Mouse (Mus musculus) midbrain, embryonic 14.5 days (tissue): Measurements from ENCODE around the gene Ptgs1. TPM values are rescaled to one million over a fixed set of nuclear protein-coding genes. Genes with fewer than 3 reads are reported as not detected.

Experiments used
- ATAC-seq: fragments of 200-750 bp; cut with Nextera tagmentation; 2 replicates; pipeline ENCODE4 v1.8.0; 2017; ENCODE audit warnings: moderate number of reproducible peaks, moderate library complexity; ENCODE audit not compliant: low FRiP score, low TSS enrichment
- DNase-seq: peaks from one replicate; pipeline ENCODE4 v3.0.0-alpha.2; 2015
- H3K27ac ChIP-seq: fragments of 300-500 bp; sonication (generic); replicated peaks from 2 replicates; pipeline ENCODE4 v1.5.1; 2014; ENCODE audit warnings: mild to moderate bottlenecking, low read depth, low read length, moderate library complexity
- H3K27me3 ChIP-seq: fragments of 300-500 bp; sonication (generic); 2 replicates; pipeline ENCODE4 v1.6.1; 2014; ENCODE audit warnings: low read length, control low read depth, mixed read lengths; ENCODE audit not compliant: control insufficient read depth, insufficient read depth
- H3K36me3 ChIP-seq: fragments of 300-500 bp; sonication (generic); 2 replicates; pipeline ENCODE4 v1.6.1; 2014; ENCODE audit warnings: low read length, control low read depth; ENCODE audit not compliant: control insufficient read depth, insufficient read depth
- H3K4me1 ChIP-seq: fragments of 300-500 bp; sonication (generic); 2 replicates; pipeline ENCODE4 v1.6.1; 2014; ENCODE audit warnings: mild to moderate bottlenecking, antibody characterized with exemption, low read length, control low read depth; ENCODE audit not compliant: control insufficient read depth, insufficient read depth
- H3K4me2 ChIP-seq: fragments of 300-500 bp; sonication (generic); 2 replicates; pipeline ENCODE4 v1.6.1; 2014; ENCODE audit warnings: mild to moderate bottlenecking, low read length, moderate library complexity
- H3K4me3 ChIP-seq: fragments of 300-500 bp; sonication (generic); replicated peaks from 2 replicates; pipeline ENCODE4 v1.5.1; 2014; ENCODE audit warnings: low read depth, low read length
- H3K9ac ChIP-seq: fragments of 300-500 bp; sonication (generic); replicated peaks from 2 replicates; pipeline ENCODE4 v1.6.1; 2014; ENCODE audit warnings: mild to moderate bottlenecking, low read length, moderate library complexity
- H3K9me3 ChIP-seq: fragments of 300-500 bp; sonication (generic); 2 replicates; pipeline ENCODE4 v1.6.1; 2016; ENCODE audit warnings: low read length, control low read depth, mixed read lengths; ENCODE audit not compliant: control insufficient read depth
- WGBS: fragments of 180-500 bp; shearing (Covaris S2); extraction: QIAGEN DNeasy Blood & Tissue Kit; methylation state at CpG from one replicate; pipeline ENCODE4 v1.1.7; 2014; 5-methylcytosine and 5-hydroxymethylcytosine counted together
- polyA plus RNA-seq: library from polyadenylated mRNA; unstranded; fragments of >200 nt; fragmentation: Nextera tagmentation; extraction: Ambion mirVana; gene quantifications from 2 replicates; pipeline ENCODE4 v1.2.1, GENCODE M21; 2014

The Ptgs1 gene
- polyA plus RNA-seq, 1 experiment from 2014 or later, result 4.3 TPM

DNA sequence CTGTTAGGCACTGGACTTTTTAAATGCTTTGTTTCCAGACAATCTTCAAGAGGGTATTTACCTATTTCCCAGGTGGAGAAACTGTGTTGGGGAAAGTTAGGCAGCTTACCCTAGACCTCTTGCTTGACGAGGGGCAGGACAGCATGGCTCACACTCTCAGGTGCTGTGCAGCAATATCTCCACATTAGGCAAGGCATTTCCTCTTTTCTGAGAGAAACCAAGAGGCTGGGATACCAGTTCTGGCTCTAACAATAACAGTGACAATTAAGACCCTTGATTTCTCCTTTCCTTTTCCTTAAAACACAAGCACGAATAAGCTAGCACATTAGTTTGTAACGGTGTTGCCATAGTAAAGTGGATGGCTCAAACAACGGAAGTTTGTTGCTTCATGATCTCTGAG lies 40.9 kb downstream of the Ptgs1 start:
- no peaks in the 10 kb centered on the region for H3K36me3 ChIP-seq
- H3K27ac ChIP-seq, result no peak overlapping the region
- no peak overlapping the region for H3K9ac ChIP-seq
- no peaks in the 10 kb centered on the region for H3K27me3 ChIP-seq
- ATAC-seq (no peak), DNase-seq (no peak)
- H3K9me3 ChIP-seq, result no peaks in the 10 kb centered on the region
- WGBS, result 87% methylated on average over 4 of the region's 4 CpGs
- H3K4me2 ChIP-seq, result no peak overlapping the region
- no peak overlapping the region for H3K4me3 ChIP-seq
- H3K4me1 ChIP-seq, result no peaks in the 10 kb centered on the region

DNA sequence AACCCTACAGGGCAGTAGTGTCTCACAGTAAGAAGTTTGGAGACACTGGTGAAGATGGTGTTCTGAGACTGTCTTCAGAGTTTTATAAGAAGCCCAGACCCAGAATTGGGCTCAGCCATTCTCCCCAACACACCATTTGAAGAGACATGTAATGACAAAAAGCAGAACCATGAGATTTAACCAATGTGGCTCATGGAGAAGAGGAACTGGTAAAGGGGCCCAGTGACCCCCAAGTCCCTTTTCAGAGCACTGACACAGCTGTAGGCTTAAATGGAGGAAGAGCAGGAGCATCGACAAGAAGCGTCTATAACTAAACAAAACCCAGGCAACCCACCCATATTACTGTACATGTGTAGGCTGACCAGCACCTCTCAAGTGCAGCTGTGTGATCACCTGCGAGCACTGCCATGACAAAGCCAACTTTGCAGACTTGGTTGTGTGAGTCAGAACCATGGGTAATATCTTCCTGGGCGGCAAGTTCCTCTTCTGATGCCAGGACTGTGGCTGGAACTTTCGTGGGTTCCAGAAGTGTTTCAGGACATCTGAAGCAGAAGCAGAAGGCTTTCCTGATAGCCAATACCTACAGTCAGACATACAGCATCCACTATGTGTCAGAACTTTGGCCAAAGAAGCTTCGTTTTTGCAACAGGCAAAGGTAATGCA lies 42.2 kb downstream of the Ptgs1 start:
- 88% methylated on average over 6 of the region's 6 CpGs for whole genome bisulfite sequencing
- Histone ChIP-seq H3K36me3 (no peaks in the 10 kb centered on the region), H3K9ac (no peak overlapping the region), H3K4me1 (no peaks in the 10 kb centered on the region), H3K27me3 (no peaks in the 10 kb centered on the region), H3K9me3 (no peaks in the 10 kb centered on the region), H3K4me2 (no peak overlapping the region), H3K27ac (no peak overlapping the region), H3K4me3 (no peak overlapping the region)
- DNase-seq, result no peak
- no peak for ATAC-seq

DNA sequence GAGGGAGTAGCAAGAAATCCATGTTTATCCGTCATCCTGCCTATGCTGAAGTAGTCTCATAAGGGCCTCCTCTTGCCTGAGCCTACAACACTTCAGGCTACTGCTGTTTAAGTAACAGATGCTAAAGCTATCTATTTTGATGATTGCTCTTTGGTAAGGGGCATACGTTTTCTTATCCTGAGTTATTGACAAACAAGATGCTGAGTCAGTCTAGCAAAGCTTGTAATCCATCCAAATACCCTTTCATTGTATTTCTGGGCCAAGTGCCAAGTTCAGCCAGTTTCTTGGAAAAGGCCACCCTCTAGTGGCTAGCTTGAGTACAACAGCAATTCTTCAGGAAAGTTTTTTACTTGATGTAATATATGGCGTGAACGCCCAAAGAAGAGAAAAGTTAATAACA lies 46.2 kb downstream of the Ptgs1 start:
- Histone ChIP-seq H3K4me1 (no peaks in the 10 kb centered on the region), H3K27ac (no peak overlapping the region), H3K4me2 (no peak overlapping the region), H3K9me3 (no peaks in the 10 kb centered on the region), H3K4me3 (no peak overlapping the region), H3K36me3 (no peaks in the 10 kb centered on the region), H3K9ac (no peak overlapping the region), H3K27me3 (no peaks in the 10 kb centered on the region)
- 37% methylated on average over 4 of the region's 4 CpGs for WGBS
- ATAC-seq, result no peak
- peak; percentile 93 for DNase-seq

DNA sequence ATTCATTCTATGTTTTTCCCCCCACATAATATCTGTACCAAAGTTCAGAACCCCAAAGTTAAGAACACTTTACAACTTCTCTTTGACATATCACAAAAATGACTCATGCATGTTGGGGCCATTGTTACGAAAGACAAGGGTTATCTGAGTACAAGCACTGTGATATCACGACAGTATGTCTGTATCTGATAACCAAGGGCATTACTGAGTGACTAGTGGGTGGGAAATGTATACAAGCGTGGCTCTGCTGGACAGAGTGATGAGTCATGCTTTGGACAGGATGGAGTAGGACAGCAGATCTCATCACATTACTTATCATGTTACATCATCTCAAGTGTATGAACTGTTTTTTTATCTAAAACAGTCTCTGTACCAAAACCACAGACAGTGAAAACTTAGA lies 48.5 kb downstream of the Ptgs1 start:
- whole genome bisulfite sequencing, result 68% methylated on average over 3 of the region's 3 CpGs

DNA sequence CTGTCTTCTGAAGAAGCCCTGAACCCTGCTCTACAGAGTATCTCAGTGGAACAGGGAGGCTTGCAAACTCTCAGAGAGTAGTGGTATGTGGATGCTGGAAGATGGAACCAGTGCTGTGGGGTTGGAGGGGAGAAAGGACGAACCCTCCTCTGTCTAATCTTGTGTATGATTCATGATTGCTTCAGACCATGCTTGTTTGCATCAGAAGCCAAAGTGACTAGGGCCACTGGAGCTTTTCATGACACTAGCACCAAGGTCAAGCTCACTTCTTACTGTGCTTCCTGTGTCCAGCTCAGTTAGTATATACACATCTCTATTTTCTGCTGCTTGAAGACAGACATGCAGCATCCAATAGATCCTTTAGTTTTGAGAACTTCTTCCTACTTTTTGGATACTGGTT lies 50.9 kb downstream of the Ptgs1 start:
- Histone ChIP-seq H3K27me3 (no peaks in the 10 kb centered on the region), H3K4me2 (no peak overlapping the region), H3K4me3 (no peak overlapping the region), H3K9ac (no peak overlapping the region), H3K4me1 (no peaks in the 10 kb centered on the region), H3K9me3 (no peaks in the 10 kb centered on the region), H3K36me3 (no peaks in the 10 kb centered on the region), H3K27ac (no peak overlapping the region)
- DNase-seq, result no peak
- ATAC-seq, result no peak
- WGBS, result 83% methylated on average over 1 of the region's 1 CpGs

More for the DNA sequence above, 48.5 kb downstream of the Ptgs1 start:
- Histone ChIP-seq H3K9ac (no peak overlapping the region), H3K9me3 (no peaks in the 10 kb centered on the region), H3K4me2 (no peak overlapping the region), H3K27me3 (no peaks in the 10 kb centered on the region), H3K4me3 (no peak overlapping the region), H3K36me3 (no peaks in the 10 kb centered on the region), H3K4me1 (no peaks in the 10 kb centered on the region), H3K27ac (no peak overlapping the region)
- ATAC-seq (no peak), DNase-seq (no peak)

DNA sequence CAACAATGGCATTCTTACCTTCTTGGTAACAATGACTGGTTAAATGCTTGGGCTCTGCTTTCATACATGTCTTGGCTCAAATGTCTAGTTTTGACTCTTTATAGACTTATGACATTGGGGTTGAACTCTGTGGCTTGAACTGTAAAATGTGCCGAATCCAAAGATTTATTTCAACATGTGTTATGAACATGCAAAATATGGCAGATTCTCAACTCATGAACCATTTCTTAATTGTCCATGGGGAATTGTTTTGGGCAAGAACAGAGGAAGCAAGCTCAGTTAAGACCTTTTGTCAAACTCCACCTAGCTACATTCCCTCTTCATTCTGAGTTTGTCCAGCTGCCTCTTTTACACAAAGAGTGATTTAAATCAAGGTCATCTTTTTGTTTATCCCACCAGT lies 52.1 kb downstream of the Ptgs1 start:
- WGBS, result 93% methylated on average over 1 of the region's 1 CpGs

More for the DNA sequence above, 52.1 kb downstream of the Ptgs1 start:
- no peak for DNase-seq
- no peak overlapping the region for H3K27ac ChIP-seq
- H3K27me3 ChIP-seq, result no peaks in the 10 kb centered on the region
- no peaks in the 10 kb centered on the region for H3K4me1 ChIP-seq
- H3K4me2 ChIP-seq, result no peak overlapping the region
- no peak for ATAC-seq
- H3K36me3 ChIP-seq, result no peaks in the 10 kb centered on the region
- no peak overlapping the region for H3K9ac ChIP-seq
- H3K9me3 ChIP-seq, result no peaks in the 10 kb centered on the region
- H3K4me3 ChIP-seq, result no peak overlapping the region

Other genes starting within 250 kb of the Ptgs1 start
- 263 and 316 TPM in 2 replicates for gene Ndufa8, start 181.0 kb upstream of the Ptgs1 start, polyA plus RNA-seq
- 0.54 and 1.5 TPM in 2 replicates for gene Morn5, start 181.0 kb upstream of the Ptgs1 start, polyA plus RNA-seq
- 0.46 TPM in 1 of 2 replicates, not detected in the other for gene Lhx6, start 125.0 kb upstream of the Ptgs1 start, polyA plus RNA-seq
- gene Mrrf, start 94.0 kb upstream of the Ptgs1 start, polyA plus RNA-seq, result 30.6 and 33.6 TPM in 2 replicates
- gene Rbm18, start 93.7 kb upstream of the Ptgs1 start, polyA plus RNA-seq, result 151 and 172 TPM in 2 replicates
- not detected in 2 replicates for gene Olfr338, start 143.1 kb downstream of the Ptgs1 start, polyA plus RNA-seq
- not detected in 2 replicates for gene Olfr339, start 188.5 kb downstream of the Ptgs1 start, polyA plus RNA-seq
- not detected in 2 replicates for gene Olfr340, start 222.2 kb downstream of the Ptgs1 start, polyA plus RNA-seq